Mouse (Mus musculus): ENCODE measurements around the gene Bahcc1.

DNA sequence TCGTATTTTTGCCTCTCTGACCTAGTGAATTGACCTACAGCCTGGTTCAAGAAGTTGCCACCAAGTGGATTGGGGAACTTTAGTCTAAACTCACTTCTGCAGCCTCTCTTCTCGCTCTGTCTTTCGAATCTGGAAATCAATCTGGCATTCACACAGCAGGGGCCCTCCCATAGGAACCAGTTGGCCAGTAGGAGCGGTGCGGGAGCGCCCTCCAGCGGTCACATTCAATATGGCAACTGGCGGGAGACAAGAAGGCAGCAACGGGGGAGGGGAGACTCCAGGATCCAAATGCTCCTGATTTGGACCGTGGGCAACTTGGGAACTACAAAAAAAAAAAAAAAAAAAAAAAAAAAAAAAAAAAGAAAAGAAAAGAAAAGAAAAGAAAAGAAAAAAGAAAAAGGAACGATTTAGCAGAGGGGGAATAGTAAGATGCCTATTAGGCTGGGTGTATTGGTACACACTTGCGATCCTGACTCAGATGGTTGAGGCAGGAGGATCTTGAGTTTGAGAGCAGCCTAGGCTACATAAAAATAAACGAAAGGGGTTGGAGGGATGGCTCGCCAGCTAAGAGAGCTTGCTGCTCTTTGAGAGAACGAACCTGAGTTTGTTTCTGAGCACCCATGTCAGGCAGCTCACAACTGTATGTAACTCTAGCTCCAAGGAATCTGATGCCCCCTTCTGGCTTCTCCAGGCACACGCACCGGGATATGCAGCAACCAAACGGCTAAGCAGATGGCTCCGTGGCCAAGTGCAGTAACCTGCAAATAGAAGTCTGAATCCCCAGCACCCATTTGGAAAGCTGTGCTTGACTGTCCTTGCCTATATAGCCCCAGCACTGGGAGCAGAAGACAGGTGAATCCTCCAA is 75.1 kb downstream of the Bahcc1 start:
- no peak for TF ChIP-seq POLR2A (IDR thresholded peaks at IDR 0.05; ENCODE audit: borderline replicate concordance, extremely low read depth, low read depth, low read length)
- peak; percentile 87 for TF ChIP-seq CTCF (IDR thresholded peaks at IDR 0.05; ENCODE audit: insufficient read depth, low read length)
